Mouse (Mus musculus): ENCODE measurements around the gene Siah3.
"Not testable (repeated sequence)": the region's sequence is repeated elsewhere in the genome, so short reads cannot be mapped to it uniquely, and the experiment has no call there.

The Siah3 gene

DNA sequence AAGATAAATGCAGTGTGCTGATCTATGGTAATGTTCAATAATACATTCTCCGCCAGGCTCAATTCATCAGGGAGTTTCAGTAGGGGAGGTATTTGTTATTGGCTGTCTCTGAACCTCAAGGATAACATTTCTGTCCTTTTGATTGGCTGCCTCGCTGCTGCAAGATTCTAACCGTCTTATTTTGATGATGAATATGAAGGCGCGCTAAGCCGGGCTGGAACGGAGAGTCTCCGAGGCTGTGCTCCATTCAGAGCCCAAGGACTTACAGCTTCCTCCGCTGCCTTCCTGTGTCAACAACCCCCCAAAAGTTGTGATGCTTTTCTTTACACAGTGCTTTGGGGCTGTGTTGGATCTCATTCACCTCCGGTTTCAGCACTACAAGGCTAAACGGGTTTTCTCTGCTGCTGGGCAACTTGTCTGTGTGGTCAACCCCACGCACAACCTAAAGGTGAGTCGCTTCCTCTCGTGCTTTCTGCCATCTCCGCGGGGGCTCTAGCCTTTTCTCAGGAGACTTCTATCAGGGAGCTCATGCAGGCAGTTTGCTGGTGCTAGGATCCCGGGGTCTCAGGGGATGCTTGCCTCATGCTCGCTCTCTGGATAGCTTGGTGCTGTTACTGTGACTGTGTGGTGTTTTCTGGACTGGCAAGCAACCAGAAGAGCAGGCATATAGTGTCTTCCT is at the start of gene Siah3:
Gene Siah3, plus strand, starts transcription at position 240 of the 679 bp plus-strand sequence.
- DNase-seq (ENCODE audit: low read depth, low spot score), result no peak

DNA sequence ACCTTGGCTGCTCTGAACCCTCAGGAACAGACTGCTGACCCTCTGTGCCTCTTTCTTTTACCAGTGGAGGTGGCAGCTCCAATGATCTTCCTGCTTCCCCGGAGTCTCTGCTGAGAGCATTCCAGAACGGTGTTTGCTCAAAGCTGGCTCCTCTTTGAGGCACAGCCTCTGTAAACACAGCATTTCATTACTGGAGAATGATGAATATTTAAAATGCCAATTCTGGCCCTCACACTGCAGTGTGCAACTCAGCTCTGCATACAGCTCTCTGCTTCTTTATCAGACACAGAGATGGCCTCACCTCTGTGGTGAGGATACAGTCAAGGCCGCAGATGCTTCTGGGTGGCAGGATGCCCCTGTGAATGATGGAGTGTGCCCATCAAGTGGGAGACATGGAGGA is 46.0 kb upstream of the Siah3 start:
- DNase-seq (ENCODE audit: low read depth, low spot score), result no peak

DNA sequence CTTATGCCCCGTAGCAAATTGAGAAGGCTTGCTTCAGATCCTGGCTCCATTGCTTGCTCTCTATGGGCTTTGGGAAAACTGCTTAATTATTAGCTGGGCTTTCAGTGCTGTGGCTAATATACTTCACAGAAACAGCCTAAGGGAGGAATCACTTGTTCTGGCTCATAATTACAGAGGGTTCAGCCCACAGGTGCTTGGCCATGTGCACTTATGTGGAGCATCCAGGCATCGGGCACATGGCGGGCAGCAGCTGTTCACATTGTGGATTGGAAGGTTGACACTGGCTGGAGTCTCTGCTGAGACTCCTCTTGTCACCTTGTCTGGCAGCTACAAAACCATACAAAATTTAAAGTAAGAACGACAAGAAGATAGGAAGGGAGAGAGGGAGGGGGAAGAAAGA is 45.4 kb upstream of the Siah3 start:
- no peak for DNase-seq (ENCODE audit: low read depth, low spot score)

DNA sequence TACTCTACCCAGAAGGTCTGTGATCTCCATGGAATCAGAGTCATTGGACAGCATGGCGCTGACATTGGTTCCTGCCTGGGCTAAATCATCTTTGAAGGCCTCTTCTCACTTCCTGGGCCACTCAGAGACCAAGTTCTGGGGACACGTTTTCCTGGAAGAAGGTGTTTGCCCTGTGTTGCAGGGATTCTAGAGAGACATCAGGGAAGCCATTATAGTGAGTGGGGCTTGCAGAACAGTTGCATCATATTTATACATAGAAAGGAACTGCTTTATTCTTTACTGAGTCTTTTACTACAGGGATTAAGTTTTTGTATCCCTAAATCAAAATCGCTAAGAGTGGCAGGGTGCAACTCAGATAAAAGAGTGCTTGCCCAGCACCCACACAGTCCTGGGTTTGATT is 37.1 kb upstream of the Siah3 start:
- DNase-seq (ENCODE audit: low read depth, low spot score), result no peak

DNA sequence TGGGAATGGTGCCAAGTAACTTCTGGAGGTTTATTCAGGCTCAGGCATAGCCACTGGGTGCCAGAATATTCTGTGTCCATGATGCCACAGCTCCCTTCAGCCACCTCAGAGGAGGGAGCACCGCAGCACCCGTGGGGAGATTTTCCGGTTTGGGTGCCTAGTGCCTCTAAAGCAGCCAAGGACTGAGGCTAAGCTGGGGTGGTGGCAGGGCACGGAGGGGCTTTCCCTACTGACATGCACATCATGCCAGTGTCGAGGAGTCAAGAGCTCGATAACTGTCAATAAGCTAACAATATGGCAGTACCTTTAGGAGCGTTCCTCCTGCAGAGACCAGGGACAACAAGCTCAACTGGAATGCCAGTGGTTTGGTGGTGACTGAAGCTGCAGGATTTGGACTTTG is 35.9 kb upstream of the Siah3 start:
- DNase-seq (ENCODE audit: low read depth, low spot score), result no peak

DNA sequence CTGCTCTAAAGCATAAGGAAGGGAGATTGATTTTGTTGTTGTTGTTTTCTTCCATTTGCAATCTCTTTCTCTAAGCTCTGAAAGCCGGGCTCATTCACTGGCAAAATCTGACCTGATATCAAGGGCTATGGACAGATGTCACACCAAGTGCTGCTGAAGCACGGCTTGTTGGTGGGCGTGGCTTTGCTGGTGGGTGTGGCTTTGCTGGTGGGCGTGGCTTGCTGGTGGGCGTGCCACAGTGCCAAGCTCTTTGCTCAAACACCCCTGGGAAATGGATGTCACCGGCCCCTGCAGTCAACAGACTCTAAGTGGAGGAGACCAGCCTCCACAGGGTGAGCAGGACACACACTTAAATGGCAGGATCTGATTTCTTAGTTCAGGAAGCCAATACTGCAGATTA is 35.0 kb upstream of the Siah3 start:
- DNase-seq (ENCODE audit: low read depth, low spot score), result no peak

DNA sequence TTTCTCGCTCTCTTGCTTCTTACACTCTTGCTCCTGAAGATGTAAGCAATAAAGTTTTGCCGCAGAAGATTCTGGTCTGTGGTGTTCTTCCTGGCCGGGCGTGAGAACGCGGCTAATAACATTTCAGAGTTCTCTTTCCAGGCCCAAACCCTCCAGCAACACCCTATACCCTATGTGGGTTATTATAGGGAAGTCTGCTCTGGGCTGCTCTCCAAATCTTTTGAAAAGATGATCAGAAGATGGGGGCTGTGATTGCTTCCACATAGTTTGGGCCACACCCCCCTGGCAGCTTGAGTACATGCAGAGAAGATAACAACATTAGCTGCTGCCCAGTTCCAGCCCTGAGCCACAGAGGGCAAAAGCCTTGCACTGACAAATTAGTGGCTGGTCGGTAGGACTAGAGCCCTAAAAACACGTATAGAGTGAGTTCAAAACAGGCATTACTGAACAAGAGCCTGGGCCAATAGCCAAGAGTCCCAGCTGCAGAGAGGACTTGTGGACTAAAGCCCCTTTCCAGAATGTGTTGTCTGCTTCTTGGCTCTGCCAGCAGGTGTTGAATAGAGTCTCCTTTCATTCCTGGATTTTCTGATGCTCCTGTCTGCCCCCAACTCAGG is 24.5 kb upstream of the Siah3 start:
- no peak for DNase-seq (ENCODE audit: low read depth, low spot score)

DNA sequence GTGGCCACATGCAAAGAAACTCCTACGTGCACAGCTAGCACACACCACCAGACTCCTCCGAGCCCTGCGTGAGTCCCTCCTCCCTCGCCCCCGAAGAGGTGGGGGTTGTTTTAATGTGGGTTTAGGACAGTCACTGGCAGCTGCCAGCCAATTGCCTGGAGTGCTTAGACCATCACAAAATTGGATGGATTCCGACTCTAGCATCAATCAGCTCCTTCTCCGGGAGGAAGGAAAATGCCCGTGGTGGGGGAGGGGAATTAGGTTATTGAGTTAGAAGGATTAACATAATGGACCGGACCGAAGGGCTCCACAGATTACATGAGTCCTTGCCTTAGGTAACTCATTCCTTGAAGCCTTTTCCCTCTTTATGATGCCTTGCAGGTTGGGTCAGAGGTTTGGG is 22.9 kb upstream of the Siah3 start:
- no peak for DNase-seq (ENCODE audit: low read depth, low spot score)

DNA sequence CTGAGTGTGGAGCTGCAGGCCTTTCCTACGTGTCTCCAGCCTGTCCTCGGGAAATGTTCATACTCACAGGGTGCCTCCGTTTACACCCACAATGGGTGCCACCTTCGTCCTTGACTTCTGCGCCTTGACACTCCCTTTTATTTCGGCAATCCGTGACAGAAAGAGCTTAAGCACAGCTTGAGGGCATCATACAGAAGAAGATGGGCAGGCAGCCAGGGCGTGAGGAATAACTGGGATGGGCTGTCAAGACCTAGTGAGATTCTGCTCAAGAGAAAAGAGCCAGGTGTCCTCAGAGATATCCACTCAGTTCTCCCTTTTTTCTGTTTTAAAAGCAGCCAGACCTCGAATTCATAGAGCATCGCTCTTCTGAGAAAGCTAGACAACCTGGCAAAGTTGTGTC is 21.2 kb upstream of the Siah3 start:
- no peak for DNase-seq (ENCODE audit: low read depth, low spot score)

DNA sequence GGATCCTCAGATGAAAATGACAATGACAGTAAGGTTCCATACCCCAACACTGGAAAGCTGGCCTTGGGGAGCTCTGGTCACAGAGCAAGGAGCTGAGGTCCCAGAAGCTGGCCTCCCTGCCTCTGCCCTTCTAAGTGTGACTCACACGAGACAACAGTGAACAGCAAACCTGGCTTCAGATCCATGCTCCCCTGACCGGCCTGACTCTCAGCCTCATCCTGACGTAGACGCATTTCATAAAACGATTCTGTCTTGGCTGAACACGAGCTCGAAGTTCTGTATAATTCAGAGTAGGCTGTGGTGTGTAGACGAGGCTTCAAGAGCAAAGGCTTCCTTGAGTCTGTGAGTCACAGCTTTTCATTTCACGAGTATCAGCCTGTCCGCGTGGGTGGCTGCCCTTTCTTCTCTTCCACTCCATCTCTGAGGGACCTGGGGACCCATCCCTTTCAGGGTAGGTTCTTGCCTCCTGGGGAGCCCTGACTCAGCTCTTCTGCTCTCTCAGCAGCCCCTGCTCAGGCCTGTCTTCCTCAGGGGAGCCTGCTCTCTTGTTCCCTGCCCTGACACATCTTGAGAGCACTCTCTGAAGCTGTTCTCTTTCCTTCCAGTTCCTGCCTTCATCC is 11.2 kb upstream of the Siah3 start:
- DNase-seq (ENCODE audit: low read depth, low spot score), result no peak

DNA sequence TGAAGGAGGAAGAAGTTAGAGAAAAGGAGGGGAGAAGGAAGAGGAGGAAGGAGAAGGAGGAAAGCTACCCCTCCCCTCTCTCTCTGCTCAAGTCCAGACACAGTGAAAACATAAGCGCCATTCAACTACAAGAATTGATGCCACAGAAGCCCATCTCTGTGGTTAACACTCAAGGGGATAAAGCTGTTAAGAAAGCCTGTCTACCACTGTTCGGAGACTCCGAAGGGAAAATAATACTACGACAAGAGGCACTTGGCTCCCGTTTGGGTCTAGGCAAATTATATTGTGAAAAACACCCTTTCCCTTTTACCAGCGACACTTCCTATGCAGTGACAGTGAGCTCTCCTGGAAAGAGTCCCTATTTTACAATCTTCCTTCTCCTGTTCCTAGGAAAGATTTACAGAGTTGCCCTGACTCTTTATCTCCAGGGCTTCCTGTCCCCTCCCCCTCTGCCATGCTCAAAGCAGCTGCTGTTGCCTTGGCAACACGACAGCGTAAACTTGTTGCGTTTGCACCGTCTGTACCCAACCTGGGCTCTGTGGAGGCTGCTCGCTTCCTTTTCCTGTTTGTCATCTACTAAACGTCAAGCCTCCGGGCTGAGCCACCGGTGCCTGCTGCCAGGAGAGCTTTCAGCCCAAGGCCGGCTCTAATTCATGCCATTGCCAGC is 10.4 kb upstream of the Siah3 start:
- DNase-seq (ENCODE audit: low read depth, low spot score), result peak; percentile 76

DNA sequence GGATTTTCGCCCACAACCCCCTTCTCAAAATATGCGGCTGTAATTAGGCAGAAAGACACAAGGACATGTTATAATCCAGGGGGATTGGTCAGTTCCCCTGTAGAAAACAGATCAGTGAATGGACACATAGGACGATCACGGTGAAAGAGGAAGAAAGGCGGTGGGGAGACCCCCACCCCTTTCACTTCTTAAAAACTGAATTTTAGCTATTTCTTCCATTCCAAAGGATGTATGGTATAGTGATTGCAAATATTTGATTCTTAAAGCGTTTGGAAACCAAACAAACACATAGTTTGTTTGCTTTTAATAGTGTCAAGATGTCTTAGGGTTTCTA is 9.9 kb upstream of the Siah3 start:
- DNase-seq (ENCODE audit: low read depth, low spot score), result no peak

DNA sequence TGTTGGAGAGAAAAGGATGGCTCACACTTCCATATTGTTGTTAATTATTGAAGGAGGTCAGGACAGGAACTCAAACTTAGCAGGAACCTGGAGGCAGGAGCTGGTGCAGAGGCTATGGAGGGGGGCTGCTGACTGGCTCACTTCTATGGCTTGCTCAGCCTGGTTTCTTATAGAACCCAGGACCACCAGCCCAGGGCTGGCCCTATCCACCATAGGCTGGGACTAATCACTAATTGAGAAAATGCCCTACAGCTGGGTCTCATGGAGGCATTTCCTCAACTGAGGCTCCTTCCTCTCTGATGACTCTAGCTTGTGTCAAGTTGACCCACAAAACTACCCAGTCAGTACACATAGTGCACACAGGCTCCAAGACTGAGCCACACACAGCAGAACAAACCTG is 9.5 kb upstream of the Siah3 start:
- DNase-seq (ENCODE audit: low read depth, low spot score), result not testable (repeated sequence)

DNA sequence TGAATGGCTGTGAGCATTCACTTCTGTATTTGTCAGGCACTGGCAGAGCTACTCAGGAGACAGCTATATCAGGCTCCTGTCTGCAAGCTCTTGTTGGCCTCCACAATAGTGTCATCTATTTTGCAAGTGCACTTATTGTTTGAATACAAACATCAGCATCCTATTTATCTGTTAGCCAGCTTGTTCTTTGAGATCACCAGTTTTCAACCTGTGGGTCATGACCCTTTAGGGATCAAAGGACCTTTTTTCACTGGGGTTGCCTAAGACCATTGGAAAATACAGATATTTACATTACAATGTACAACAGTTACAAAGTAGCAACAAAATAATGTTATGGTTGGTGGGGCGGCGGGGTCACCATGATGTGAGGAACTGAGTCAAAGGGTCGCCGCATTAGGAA is 1.9 kb upstream of the Siah3 start:
- DNase-seq (ENCODE audit: low read depth, low spot score), result no peak

DNA sequence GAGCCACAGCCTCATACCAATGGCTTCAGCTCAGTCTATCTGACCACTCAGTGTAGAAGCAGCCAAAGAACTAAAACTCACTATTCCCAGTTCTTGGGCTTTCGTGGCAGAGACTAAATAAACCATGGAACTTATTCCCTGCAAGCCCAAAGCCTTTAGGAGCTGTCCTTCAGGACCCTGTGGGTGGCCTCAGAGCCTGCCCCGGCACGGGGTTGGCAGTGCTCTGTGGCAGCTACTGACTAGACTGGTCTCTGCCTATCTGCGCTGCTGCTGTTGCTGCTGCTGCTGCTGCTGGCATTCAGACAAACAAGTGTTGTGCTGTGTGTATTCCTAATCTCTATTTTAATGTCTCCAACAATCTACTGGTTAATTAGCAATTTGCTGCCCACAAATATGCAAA is 1.1 kb upstream of the Siah3 start:
- DNase-seq (ENCODE audit: low read depth, low spot score), result no peak

DNA sequence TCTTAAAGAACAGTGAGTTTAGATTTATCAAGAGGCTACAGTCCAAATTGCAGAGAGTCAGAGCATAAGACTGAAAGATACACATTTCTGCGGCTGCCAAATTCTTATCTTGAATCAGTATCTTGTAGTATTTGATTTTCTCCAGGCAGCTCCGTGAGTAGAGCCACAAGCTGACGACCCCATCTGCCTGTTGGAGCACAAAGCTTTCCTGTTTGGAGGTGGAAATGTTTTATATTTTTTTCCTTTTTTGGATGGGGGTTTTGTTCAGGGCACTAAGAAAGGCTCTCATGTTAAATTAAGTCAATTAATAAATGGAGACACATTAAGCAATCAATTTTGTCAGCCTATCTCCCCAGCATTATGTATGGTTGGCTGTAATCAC is 430 bp upstream of the Siah3 start:
- no peak for DNase-seq (ENCODE audit: low read depth, low spot score)

DNA sequence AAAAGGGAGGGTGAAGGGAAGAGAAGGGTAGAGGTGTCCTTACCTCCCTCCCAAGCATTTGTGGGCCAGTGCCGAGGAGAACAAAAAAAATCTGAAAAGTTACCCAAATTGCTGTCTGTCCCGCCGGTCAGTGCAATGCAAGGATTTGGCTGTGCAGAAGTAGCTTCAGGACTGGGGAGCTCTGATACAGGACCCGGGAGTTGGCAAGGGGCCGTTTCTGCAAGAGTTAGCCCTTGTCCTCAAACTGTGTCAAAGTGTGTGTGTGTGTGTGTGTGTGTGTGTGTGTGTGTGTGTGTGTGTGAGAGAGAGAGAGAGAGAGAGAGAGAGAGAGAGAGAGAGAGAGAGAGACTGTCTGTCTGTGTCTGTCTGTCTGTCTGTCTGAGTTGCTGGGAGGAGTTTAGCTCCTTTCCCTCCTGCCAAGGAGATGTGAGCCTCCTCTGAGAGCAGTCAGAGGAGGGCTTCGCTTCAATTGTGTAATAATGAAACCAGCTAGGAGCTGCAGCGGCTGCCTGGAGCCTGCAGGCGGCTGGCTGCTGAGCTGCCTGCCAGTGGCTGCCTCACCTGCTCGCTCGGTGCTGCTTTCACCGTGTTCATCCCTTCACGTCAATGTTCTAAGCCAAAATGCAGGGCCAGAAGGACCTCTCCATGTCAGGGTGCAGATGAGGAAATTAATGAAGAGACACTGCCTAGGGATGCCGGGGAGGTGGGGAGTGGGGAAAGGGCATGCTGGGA is 873 bp downstream of the Siah3 start:
- DNase-seq (ENCODE audit: low read depth, low spot score), result no peak

DNA sequence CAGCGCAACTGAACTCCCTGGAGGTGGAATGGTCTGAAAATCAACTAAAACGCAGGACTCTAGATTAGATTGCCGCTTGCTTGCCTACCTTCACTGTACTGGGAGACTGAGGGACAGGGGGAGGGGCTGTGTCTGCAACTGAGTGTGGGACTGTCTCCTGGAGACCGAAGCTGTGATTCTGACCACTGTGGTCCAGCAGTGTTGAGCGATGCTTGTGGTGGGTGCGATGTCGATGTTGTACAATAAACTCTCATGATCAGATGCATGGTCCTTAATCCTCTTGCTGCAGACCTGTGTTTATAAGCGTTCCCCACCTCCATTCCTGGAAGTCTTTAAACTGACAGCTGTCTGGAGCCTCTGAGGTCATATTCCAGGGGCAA is 1.4 kb downstream of the Siah3 start:
- no peak for DNase-seq (ENCODE audit: low read depth, low spot score)

DNA sequence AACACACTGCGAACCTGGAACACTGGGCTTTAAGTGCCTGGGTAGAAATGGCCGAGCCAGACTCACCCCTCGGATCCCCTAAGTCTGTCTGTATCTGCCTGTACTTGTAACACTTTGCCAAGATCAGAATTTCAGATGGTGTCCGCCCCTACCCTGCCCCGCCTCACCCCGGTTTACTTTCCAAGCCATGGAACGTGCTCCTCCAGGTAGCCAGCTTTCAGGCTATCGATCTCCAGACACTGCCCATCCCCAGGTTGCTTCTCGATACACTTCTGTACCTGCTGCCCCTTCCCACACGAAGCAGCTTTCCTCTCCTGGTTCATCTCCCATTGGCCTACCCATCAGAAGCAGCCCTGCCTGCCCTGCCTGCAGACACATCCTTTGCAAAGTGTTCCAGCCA is 3.6 kb downstream of the Siah3 start:
- DNase-seq (ENCODE audit: low read depth, low spot score), result no peak

DNA sequence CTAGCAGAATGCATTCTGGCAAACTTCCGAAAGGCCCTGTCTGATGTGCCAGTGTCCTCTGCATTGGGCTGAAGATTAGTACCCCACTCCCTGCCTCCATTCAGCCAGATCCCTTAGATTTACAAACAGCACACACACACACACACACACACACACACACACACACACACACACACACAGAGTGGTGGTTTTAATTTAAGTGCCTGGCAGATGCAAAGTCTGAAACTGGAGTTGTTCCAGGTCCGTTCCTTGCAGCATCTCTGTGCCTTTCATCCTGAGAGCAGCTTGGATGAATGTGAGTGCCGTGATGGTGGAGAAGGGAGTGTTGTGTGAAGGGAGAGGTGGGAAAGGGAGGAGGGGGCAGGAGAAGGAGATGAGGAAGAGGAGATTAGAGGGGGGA is 4.2 kb downstream of the Siah3 start:
- no peak for DNase-seq (ENCODE audit: low read depth, low spot score)

DNA sequence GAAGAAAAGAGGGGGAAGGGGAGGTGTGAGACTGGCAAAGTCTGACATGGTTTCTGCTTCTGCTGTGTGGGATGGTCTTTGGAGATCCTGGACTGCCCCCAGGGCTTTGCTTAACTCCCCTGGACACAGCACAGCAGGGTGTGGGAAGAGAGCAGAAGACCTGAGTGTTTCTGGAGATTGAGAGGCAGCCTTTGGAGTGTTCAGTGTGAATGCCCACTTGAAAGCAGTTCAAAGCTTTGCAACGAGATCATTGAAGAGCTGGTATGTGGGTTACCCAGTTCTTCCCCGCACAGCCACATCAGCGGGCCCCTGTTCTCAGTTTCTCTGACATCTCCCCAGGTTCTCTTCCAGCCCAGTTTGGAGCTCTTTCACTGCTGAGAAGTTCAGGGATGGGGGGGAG is 4.7 kb downstream of the Siah3 start:
- no peak for DNase-seq (ENCODE audit: low read depth, low spot score)

DNA sequence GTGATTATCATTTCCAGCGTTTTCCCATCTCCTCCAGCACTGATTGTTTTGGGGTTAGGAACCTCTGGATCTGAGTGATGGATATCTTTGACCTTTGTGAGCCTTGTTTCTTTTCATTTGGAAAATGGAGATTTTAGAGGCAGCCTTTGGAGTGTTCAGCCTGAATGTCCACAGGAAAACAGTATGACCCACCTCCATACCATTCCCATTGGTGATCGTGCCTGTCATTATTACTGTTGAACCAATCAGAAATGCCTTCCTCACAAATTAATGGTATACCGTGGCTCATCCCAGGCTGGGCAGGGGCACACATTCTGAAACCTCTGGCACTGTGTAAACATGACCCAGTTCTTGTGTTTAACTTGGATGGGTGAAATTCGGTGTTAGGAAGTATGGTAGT is 6.0 kb downstream of the Siah3 start:
- DNase-seq (ENCODE audit: low read depth, low spot score), result no peak
